Mouse (Mus musculus) 416B (cell line): ENCODE measurements around the gene Ceacam16.

Experiments
- DNase-seq: peaks from one replicate; pipeline ENCODE4 v3.0.0; 2011; ENCODE audit warnings: low read depth

Ceacam16 gene

DNA sequence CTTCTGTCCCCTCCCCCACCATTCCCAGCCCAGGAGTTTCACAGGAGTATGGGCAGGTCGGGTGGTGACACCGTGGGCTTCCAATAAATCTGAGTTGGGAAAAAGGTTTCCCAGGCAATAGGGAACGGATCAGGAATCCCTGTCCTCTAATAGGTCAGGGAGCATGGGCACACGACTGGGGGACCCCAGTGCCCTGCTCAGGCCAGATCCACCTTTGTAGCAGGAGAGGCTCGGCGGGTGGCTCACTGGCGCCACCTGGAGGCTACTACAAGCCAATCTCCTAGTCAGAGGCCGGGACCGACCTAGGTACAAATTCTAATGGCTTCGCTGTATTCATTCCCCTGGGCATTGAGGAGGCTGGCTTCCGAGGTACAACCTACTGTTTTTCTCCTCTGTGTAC, 17.5 kb downstream of the Ceacam16 start:
- DNase-seq = peak; percentile 70

- DNase-seq = no peak
These were observed 18.1 kb downstream of the Ceacam16 start for GRCm38 (mm10) chr7:19842885-19843504.

GRCm38 (mm10) chr7:19841686-19842413, 19.2 kb downstream of the Ceacam16 start:
- no peak for DNase-seq

GRCm38 (mm10) chr7:19840936-19841335, 20.2 kb downstream of the Ceacam16 start:
- no peak for DNase-seq

DNA sequence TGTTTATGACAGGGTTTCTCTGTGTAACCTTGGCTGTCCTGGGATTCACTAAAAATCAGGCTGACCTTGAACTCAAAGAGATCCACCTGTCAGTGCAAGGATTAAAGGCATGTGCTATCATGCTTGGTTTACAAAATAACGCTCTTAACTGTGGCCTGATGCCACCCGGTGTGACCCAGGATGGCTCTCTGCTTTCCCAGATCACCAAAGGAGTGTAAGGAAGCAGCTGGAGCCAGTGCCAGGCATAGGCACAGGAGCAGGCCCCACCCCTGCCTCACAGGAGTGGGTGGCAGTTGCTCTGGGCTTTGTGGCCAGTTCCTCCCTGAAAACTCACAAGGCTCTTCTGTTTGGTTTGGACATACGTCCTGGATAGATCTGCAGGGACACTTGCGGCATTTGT, 20.7 kb downstream of the Ceacam16 start:
- no peak for DNase-seq

DNA sequence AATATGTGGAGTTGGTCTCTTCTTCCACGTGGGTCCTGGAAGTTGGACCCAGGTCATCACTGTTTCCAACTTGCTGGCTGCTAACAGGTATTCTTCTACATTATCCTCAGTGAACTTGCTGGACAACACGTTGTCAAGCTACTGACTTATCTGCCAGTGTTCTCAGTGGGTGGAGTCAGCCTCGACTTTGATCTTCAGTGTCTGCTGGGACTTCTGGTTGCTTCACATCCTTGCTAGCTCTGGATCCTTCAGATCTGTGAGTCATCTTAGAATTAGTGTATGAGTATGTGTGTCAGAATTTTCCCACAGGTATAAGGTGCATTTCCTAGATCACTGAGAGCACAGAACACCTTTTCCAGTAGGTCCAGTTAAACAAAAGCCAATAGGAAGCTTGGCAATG, 24.3 kb downstream of the Ceacam16 start:
- DNase-seq = peak; percentile 68

DNA sequence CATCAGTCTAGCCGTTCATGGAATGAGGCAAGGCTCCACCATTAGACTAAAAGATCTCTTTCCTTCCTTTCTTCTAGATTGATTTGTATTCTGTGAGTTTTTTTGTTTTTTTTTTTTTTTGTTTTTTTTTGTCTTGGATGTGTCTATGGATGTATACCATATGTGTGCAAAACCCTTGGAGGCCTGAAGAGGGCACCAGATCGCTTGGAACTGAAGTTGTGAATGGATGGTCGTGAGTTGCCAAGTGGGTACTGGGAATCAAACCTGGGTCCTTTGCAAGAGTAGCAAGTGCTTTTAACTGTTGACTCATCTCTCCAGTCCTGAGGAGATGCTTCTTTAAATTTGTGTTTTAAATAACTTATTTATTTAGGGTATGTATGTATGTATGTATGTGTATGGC, 27.0 kb downstream of the Ceacam16 start:
- DNase-seq = no peak

DNA sequence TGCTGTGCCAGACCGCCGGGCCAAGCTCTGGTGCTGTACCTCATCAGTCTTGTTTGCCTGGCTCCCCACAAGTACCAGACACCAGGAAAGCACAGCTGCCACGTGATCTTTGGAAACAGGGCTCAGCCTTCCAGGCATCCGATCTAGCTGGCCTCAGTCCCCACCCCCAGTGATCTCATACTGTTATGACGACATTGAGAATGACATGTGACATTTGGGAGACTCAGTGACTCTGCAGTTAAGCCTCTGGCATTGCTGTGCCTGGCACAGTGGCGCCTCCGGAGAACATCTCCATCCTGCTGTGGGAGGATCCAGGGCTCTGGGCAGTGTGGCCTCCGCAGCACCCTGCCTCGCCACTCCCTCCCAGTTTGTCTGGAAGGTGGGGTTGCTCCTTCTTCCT, 29.3 kb downstream of the Ceacam16 start:
- DNase-seq = peak; percentile 72

- peak; percentile 98 for DNase-seq
These were observed 30.4 kb downstream of the Ceacam16 start for GRCm38 (mm10) chr7:19830682-19831156.

GRCm38 (mm10) chr7:19829694-19830093, 31.4 kb downstream of the Ceacam16 start:
- no peak for DNase-seq

DNA sequence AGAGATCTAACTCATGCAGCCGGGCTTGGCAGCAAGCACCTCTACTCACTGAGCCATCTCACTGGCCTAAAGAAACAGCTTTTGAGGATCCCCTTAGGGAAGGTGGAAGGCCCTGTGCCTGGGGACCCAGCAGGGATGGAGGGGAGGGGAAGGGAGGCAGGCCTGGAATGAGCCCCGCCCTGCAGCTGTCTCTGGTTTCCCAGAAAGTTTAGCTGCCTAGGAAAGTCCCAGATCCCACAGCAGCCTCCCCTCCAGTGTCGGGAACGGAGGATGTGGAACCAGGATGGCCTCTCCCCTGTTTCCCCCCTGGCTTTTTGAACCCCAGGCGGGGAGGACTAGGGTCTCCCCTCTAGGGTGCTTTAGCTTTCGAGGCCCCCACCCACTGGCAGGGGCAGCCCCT, 34.3 kb downstream of the Ceacam16 start:
- DNase-seq = no peak

DNA sequence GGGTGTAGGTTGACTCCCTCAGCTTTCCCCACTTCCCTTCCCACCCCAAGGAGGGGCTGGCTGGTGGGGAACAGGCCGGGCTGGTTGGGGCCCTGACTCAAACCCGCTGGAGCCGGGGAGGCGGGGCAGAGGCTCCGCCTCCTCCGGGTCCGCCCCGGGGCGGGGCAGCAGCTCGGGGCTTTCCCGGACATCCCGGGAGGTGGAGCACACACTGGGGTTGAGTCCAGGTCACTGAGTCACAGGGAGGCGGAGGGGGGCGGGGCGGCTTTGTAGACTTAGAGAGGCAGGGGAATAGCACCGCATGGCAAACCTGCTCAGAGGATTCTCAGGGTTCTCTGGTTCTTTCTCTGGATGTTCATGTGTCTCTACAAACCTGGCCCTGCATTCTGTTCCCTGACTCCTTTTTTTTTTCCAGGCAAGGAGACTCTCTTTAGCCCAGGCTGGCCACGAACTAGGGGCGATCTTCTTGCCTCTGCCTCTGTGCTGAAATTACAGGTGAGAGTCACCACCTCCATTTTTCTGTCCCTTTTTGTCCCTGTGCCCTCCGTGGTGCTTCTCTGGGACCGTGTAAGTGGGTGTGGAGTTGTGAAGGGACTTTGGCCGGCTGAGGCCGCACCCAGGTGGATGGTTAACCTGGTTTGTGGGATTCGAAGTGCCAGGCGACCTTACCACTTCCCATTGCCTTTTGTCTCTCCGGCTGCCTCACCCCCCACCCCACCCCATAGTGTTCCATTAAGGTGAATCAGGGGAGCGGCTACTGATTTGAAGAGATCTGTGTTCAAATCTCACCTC, 36.7 kb downstream of the Ceacam16 start:
- peak; percentile 96 for DNase-seq

DNA sequence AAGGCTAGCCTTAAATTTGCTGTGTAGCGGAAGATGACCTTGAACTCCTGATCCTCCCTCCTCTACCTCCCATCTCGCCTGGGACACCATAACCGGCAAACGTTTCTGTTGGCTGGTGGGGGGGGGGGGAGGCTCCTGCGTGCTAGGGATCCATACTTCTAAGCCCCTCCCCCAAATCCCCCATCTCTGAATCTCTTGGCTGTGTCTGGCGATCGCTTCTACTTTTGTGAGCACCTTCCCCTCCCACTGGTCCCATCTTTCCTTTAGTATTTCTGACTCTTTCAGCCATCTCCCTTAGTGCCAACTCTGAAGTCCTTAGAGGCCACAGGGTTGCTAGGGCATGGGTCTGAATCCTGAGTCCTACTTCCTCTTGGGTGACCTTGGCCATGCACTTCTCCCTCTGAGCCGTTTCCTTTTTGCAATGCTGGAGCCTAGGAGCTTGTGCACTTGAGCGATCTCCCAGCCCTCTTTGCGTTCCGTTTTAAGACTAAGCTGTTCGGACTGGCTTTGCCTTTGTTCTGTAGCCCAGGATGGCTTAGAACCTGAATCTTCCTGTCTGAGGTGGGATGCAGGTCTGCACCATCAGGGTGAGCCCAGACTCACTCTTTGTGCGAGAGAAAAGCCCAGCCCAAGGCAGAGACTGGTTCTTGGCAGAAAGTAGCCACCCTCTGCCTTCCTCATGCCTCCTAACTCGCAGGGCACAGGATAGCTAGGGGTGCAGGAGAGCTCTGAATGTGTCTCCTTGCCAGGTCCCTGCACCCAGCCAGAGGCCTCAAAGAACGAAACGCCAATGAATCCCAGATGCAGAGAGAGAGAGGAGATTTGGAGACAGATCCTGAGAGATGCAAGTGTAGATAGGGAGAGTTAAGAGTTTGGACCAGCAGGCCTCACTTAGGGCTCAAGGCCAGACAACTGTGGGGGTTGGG, 37.6 kb downstream of the Ceacam16 start:
- peak; percentile 82 for DNase-seq

DNA sequence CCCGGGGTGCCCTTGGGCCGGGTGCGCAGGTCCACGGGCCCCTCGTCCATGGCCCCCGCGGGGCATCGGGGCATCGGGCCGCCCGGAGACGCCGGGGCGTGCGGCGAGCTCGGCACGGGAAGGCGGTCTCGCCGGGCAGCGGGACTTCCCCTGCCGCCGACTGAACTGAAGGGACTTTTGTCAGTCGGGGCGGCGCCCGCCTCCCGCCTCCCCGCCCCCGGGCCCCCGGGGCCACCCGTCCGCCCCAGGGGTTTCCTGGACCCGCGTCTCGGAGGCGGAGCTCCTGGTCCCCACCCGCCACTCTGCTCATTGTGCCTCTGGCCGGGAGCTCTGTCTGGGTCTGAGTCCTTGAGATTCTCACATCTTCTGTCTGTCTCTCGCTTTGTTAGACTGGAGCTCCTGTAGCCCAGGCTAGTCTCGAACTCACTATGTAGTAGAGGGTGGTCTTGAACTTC, 38.5 kb downstream of the Ceacam16 start, which contains the start of gene Bcl3:
Gene Bcl3 (minus strand): TSS at position 167 of the 455 bp plus-strand sequence.
- DNase-seq = peak; percentile 78

DNA sequence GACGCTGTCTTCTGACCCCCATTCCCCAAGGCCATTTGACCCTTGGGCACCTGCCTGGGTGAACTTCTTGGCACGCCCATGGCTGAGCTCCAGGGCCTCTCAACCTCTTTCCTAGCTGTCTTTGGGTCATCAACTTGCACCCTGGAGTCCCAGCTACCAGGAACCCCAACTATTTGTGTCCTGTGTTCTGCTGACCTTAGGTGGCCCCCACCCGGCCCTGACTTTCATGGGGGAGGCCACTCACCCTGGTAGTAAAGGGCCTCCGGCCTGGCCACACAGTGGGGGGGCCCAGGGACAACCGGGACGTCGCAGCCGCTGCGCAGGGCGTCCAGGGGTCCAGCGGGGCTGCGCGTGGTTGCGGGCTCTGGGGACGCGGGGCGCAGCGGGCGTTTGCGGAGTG, 38.9 kb downstream of the Ceacam16 start:
- DNase-seq = no peak

GRCm38 (mm10) chr7:19821633-19822032, 39.5 kb downstream of the Ceacam16 start:
- DNase-seq = no peak

DNA sequence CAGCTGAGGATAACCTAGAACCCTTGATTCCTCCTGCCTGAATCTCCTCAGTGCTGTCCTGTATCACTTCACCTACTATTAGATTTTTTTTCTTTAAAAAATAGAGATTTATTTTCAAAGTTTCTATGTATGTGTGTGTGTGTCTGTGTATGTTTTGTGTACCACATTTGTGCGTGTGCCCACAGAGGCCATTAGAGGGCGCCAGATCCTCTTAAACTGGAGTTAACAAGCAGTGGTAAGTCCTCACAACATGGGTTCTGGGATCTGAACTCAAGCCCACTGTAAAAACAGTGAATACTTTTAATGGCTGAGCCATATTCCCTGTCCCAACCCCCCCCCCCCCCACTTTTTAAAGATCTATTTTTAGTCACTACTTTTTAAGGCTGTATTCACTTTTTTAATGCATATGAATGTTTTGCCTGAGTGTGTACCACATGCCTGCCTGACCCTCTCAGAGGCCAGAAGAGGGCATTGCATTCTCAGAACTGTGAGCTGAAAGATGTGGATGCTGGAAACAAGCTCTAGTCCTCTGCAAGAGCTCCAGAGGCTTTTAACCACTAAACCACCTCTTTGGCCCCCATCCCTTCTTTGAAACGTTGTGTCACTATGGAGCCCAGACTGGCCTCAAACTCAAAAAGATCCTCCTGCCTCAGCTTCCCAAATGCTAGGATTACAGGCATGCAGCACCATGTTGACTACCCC, 40.6 kb downstream of the Ceacam16 start:
- peak; percentile 69 for DNase-seq

GRCm38 (mm10) chr7:19818875-19819274, 42.2 kb downstream of the Ceacam16 start:
- no peak for DNase-seq

DNA sequence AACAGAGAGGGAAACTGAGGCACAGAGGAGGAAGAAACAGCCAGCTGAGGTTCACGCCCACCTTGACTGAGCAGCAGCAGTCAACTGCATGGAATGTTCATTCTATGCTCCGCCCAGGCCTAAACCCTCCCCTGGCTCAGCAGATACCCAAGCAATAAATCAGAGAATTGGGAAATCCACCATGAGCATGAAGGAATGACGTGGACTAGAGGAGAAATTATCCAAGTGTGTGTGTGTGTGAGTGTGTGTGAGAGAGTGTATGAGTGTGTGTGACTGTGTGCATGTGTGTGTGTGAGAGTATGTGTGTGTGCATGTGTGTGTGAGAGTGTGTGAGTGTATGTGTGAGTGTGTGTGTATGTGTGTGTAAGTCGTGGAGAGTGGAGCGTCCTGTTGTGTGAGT, 42.7 kb downstream of the Ceacam16 start:
- no peak for DNase-seq

GRCm38 (mm10) chr7:19817382-19818105, 43.6 kb downstream of the Ceacam16 start:
- peak; percentile 95 for DNase-seq
